Mouse (Mus musculus) stomach, embryonic 14.5 days (tissue): ENCODE measurements at regions not wholly inside any gene's neighbourhood (a gene's known extent, or its start where the extent isn't known, plus 50 kb on each side); places are given as distances from the start of the nearest gene placed in this dataset.

Source experiments
- ATAC-seq: fragments of 200-750 bp; cut with Nextera tagmentation; 2 replicates; pipeline ENCODE4 v1.8.0; 2017; ENCODE audit warnings: low read depth, moderate TSS enrichment; ENCODE audit not compliant: insufficient number of reproducible peaks, insufficient read depth, low FRiP score
- H3K27ac ChIP-seq: fragments of 300-500 bp; sonication (generic); 2 replicates; pipeline ENCODE4 v1.5.1; 2014; ENCODE audit warnings: mild to moderate bottlenecking, low read length, moderate library complexity, mixed read lengths
- H3K27me3 ChIP-seq: fragments of 300-500 bp; sonication (generic); 2 replicates; pipeline ENCODE4 v1.6.1; 2014; ENCODE audit warnings: low read length, control low read depth, mixed read lengths; ENCODE audit not compliant: control insufficient read depth, insufficient read depth
- H3K36me3 ChIP-seq: fragments of 300-500 bp; sonication (generic); 2 replicates; pipeline ENCODE4 v1.6.1; 2014; ENCODE audit warnings: mild to moderate bottlenecking, control low read depth, low read length, moderate library complexity, mixed read lengths; ENCODE audit not compliant: control insufficient read depth, insufficient read depth
- H3K4me1 ChIP-seq: fragments of 300-500 bp; sonication (generic); 2 replicates; pipeline ENCODE4 v1.6.1; 2014; ENCODE audit warnings: low read length, control low read depth, mixed read lengths; ENCODE audit not compliant: control insufficient read depth, insufficient read depth
- H3K4me2 ChIP-seq: fragments of 300-500 bp; sonication (generic); replicated peaks from 2 replicates; pipeline ENCODE4 v1.6.1; 2014; ENCODE audit warnings: low read depth, low read length, control low read depth
- H3K4me3 ChIP-seq: fragments of 300-500 bp; sonication (generic); 2 replicates; pipeline ENCODE4 v1.5.1; 2014; ENCODE audit warnings: low read depth, low read length, control low read depth
- H3K9ac ChIP-seq: fragments of 300-500 bp; sonication (generic); replicated peaks from 2 replicates; pipeline ENCODE4 v1.6.1; 2014; ENCODE audit warnings: low read depth, mild to moderate bottlenecking, control low read depth, low read length, moderate library complexity, mixed read lengths
- H3K9me3 ChIP-seq: fragments of 300-500 bp; sonication (generic); 2 replicates; pipeline ENCODE4 v1.6.1; 2016; ENCODE audit warnings: low read depth, low read length, control low read depth; ENCODE audit not compliant: control insufficient read depth
- WGBS: fragments of 180-500 bp; shearing (Covaris S2); extraction: QIAGEN DNeasy Blood & Tissue Kit; methylation state at CpG from one replicate; pipeline ENCODE4 v1.1.7; 2014; 5-methylcytosine and 5-hydroxymethylcytosine counted together

- no peak overlapping the region for H3K9ac ChIP-seq
- WGBS = 79% methylated on average over 8 of the region's 8 CpGs
- no peaks in the 10 kb centered on the region for H3K27me3 ChIP-seq
- no peaks in the 10 kb centered on the region for H3K36me3 ChIP-seq
- H3K9me3 ChIP-seq = no peaks in the 10 kb centered on the region
- no peak for ATAC-seq
- no peaks in the 10 kb centered on the region for H3K4me1 ChIP-seq
- H3K27ac ChIP-seq = no peak overlapping the region
- no peak overlapping the region for H3K4me3 ChIP-seq
- H3K4me2 ChIP-seq = no peak overlapping the region
Observed at GRCm38 (mm10) chr15:27409856-27410255, 56.6 kb upstream of the Ank start.

- Histone ChIP-seq H3K9ac (no peak overlapping the region), H3K27ac (no peak overlapping the region), H3K36me3 (no peaks in the 10 kb centered on the region), H3K4me2 (no peak overlapping the region), H3K27me3 (no peaks in the 10 kb centered on the region), H3K4me3 (no peak overlapping the region), H3K9me3 (no peaks in the 10 kb centered on the region), H3K4me1 (no peaks in the 10 kb centered on the region)
- WGBS = 90% methylated on average over 2 of the region's 2 CpGs
- ATAC-seq = no peak
Observed at GRCm38 (mm10) chr15:27412304-27412703, 54.2 kb upstream of the Ank start.

DNA sequence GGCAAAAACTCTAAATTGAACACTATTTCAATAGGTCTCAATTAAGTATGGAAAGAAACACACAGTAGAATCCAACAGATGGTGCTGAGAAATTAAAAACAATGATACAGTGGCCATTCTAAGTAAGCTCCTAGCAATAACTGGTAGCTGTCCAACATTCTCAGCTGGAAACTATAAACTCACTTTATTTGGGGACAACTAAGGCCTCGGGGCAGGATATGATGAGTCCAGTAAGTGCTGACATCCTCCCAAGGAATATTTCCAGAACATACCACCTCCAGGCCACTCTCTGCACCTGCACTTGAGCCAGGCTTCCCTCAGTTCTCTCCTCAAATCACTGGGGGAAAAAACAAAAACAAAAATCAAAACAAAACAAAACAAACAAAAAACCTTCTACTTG, 53.7 kb upstream of the Ank start:
- no peaks in the 10 kb centered on the region for H3K27me3 ChIP-seq
- 47% methylated on average over 1 of the region's 1 CpGs for WGBS

DNA sequence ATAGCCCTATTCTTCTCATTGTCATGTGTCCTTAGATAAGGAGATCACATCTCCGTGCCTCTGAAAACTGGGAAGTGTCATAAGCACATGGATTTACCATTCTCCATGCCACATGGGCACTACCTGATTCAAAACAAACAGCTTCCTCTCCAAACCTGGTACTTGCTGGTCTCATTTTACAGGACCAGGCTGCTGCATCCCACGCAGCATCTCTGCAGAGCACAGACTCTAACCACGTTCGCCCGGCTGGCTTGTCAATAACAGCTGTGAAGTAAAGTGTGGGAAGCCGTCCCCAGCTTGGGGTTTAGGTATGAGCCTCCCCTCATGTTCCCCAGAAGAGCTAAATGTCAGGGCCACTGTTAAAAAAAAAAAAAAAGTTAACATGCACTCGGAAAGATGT, 53.0 kb upstream of the Ank start:
- no peak overlapping the region for H3K27ac ChIP-seq
- no peak for ATAC-seq
- WGBS = 88% methylated on average over 7 of the region's 7 CpGs
- H3K9me3 ChIP-seq = no peaks in the 10 kb centered on the region
- no peak overlapping the region for H3K4me2 ChIP-seq
- H3K36me3 ChIP-seq = no peaks in the 10 kb centered on the region
- H3K4me3 ChIP-seq = no peak overlapping the region
- no peaks in the 10 kb centered on the region for H3K27me3 ChIP-seq
- no peaks in the 10 kb centered on the region for H3K4me1 ChIP-seq
- H3K9ac ChIP-seq = no peak overlapping the region

More for the DNA sequence above, 53.7 kb upstream of the Ank start:
- Histone ChIP-seq H3K4me2 (no peak overlapping the region), H3K4me3 (no peak overlapping the region), H3K9me3 (no peaks in the 10 kb centered on the region), H3K4me1 (no peaks in the 10 kb centered on the region), H3K9ac (no peak overlapping the region), H3K27ac (no peak overlapping the region), H3K36me3 (no peaks in the 10 kb centered on the region)
- ATAC-seq = no peak

GRCm38 (mm10) chr15:27414819-27415218, 51.7 kb upstream of the Ank start:
- no peak overlapping the region for H3K27ac ChIP-seq
- H3K4me2 ChIP-seq = no peak overlapping the region
- H3K4me3 ChIP-seq = no peak overlapping the region
- 68% methylated on average over 7 of the region's 7 CpGs for WGBS
- H3K4me1 ChIP-seq = no peaks in the 10 kb centered on the region
- H3K27me3 ChIP-seq = no peaks in the 10 kb centered on the region
- H3K9ac ChIP-seq = no peak overlapping the region
- no peaks in the 10 kb centered on the region for H3K9me3 ChIP-seq
- no peaks in the 10 kb centered on the region for H3K36me3 ChIP-seq
- no peak for ATAC-seq
